Mouse (Mus musculus): ENCODE results near the gene Lpin1. TPM values are rescaled to one million over a fixed set of nuclear protein-coding genes. Genes with fewer than 3 reads are reported as not detected.

Lpin1 gene
- polyA plus RNA-seq, 1 experiment from 2014 or later: 7.2 TPM

DNA sequence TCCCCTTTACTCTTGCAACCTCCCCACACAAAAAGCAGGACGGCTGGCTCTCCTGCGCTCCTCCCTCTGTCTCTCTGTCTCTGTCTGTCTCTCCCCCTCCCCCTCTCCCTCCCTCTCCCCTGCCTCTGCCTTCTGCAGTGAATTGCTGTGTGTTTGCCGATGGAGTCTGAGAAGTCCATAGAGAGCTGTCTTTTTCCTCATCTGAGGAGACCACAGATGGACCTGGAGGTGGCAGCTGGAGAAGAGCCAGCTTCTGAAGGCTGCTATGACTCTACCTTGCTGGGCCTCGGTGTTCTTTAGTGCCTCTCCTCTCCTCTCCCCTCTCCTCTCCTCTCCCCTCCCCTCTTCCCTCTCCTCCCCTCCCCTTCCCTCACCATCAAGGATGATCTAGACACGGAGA lies 5.1 kb downstream of the Lpin1 start:
- Histone ChIP-seq H3K9me3 (replicated peaks) (no peaks in the 10 kb centered on the region), H3K27me3 (ENCODE audit: low read depth, poor library complexity, severe bottlenecking) (no peaks in the 10 kb centered on the region), H3K27ac (no peak overlapping the region), H3K36me3 (no peaks in the 10 kb centered on the region), H3K4me3 (no peak overlapping the region), H3K4me1 (no peaks in the 10 kb centered on the region)
- DNase-seq (ENCODE audit: low spot score): no peak
- WGBS: 71% methylated on average over 5 of the region's 5 CpGs

GRCm38 (mm10) chr12:16602271-16602670 lies 8.5 kb downstream of the Lpin1 start:
- no peaks in the 10 kb centered on the region for H3K9me3 ChIP-seq (replicated peaks)
- H3K4me1 ChIP-seq: no peaks in the 10 kb centered on the region
- no peak for DNase-seq (ENCODE audit: low spot score)
- H3K36me3 ChIP-seq: no peaks in the 10 kb centered on the region
- no peak overlapping the region for H3K4me3 ChIP-seq
- no peak overlapping the region for H3K27ac ChIP-seq
- WGBS: 92% methylated on average over 4 of the region's 4 CpGs
- no peaks in the 10 kb centered on the region for H3K27me3 ChIP-seq (ENCODE audit: low read depth, poor library complexity, severe bottlenecking)

DNA sequence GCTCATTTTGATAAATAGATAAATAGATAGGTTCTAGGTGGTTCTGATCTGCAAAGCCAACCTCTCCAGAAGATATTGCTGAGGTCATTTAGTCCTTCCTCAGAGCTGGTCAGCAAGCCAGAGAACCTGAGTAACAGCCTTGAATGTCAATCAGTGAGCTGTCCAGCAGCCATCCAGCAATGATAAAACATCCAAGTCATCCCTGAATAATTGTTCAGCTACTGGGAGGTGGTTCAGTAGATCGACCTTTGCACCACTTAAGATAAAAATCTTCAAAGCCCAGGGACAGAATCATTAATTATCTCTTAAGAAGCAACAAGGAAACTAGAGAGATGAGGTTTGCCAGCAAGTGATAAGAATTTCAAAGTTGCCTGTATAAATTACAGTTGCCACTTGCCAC lies 10.4 kb downstream of the Lpin1 start:
- no peaks in the 10 kb centered on the region for H3K9me3 ChIP-seq (replicated peaks)
- H3K4me3 ChIP-seq: no peak overlapping the region
- H3K36me3 ChIP-seq: no peaks in the 10 kb centered on the region
- H3K27ac ChIP-seq: no peak overlapping the region
- no peaks in the 10 kb centered on the region for H3K4me1 ChIP-seq
- DNase-seq (ENCODE audit: low spot score): no peak
- 54% methylated on average over 1 of the region's 1 CpGs for WGBS
- no peaks in the 10 kb centered on the region for H3K27me3 ChIP-seq (ENCODE audit: low read depth, poor library complexity, severe bottlenecking)

DNA sequence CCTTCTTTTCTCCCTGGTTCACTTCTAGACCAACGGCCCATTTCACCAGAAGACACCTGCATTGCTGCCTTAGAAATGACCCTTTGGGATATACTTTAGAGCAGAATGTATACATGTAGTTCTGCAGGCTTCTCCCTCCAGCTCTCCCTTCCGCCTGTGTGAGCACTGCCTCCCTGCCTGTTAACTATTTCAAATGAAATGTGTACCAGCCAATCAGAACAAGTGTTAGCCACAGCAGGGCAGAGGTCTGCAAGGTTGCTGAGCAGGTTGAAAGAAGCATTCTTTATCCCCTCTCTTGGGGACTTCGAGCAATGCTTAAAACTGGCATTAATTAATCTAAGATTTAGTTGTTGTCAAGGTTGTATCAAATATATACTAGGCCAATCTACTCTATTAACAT lies 11.4 kb downstream of the Lpin1 start:
- no peaks in the 10 kb centered on the region for H3K9me3 ChIP-seq (replicated peaks)
- DNase-seq (ENCODE audit: low spot score): no peak
- H3K36me3 ChIP-seq: no peaks in the 10 kb centered on the region
- H3K27ac ChIP-seq: no peak overlapping the region
- no peaks in the 10 kb centered on the region for H3K4me1 ChIP-seq
- WGBS: 86% methylated on average over 3 of the region's 3 CpGs
- H3K27me3 ChIP-seq (ENCODE audit: low read depth, poor library complexity, severe bottlenecking): no peaks in the 10 kb centered on the region
- no peak overlapping the region for H3K4me3 ChIP-seq

DNA sequence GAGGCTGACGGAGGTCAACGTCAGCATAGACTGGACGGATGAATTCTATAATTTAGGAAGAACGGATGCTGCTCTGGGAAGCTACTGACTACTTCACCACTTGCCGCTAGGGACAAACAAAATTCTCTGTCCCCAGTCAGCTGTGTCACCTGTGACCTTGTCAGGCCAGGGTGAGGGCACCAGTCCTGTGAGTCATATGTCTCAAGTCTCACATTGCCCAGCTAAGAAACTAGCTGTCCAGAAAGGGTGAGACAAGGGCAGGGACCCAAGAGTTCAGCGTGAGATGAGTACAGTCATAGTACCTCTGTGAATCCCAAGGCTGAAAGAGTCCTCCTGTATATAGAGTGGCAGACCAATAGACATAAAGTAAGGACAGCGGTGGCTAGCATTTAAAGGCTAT lies 17.0 kb downstream of the Lpin1 start:
- no peaks in the 10 kb centered on the region for H3K27me3 ChIP-seq (ENCODE audit: low read depth, poor library complexity, severe bottlenecking)
- no peak overlapping the region for H3K27ac ChIP-seq
- peaks cover 47% of the 10 kb centered on the region for H3K4me1 ChIP-seq
- no peaks in the 10 kb centered on the region for H3K9me3 ChIP-seq (replicated peaks)
- no peaks in the 10 kb centered on the region for H3K36me3 ChIP-seq
- DNase-seq (ENCODE audit: low spot score): no peak
- 92% methylated on average over 7 of the region's 7 CpGs for WGBS
- H3K4me3 ChIP-seq: no peak overlapping the region

- DNase-seq (ENCODE audit: low spot score): no peak
- H3K9me3 ChIP-seq (replicated peaks): no peaks in the 10 kb centered on the region
- peaks cover 53% of the 10 kb centered on the region for H3K4me1 ChIP-seq
- peak overlapping the region; percentile 89 for H3K27ac ChIP-seq
- 80% methylated on average over 7 of the region's 7 CpGs for WGBS
- H3K27me3 ChIP-seq (ENCODE audit: low read depth, poor library complexity, severe bottlenecking): no peaks in the 10 kb centered on the region
- H3K36me3 ChIP-seq: no peaks in the 10 kb centered on the region
- no peak overlapping the region for H3K4me3 ChIP-seq
Observed at GRCm38 (mm10) chr12:16593014-16593413, 17.8 kb downstream of the Lpin1 start.

DNA sequence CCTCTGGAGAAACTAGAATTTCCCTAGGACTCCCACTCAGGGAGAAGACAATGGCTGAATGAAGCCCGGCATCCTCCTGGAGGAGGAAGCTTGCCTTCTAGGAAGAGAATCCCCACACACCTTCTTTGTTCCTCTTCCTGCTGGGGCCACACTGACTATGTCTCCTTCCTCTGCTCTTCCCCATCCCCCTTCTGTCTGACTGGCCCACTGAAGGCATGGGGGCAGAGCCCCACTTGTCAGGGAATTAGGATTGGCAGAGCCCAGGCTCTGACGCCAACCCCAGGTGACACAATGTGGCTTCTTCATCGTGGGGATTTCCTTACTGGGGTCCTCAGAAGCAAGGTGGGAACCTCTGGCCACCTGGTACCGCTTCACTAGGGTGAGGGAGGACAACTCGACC lies 18.3 kb downstream of the Lpin1 start:
- H3K27ac ChIP-seq: peak overlapping the region; percentile 89
- WGBS: 69% methylated on average over 5 of the region's 5 CpGs
- peaks cover 58% of the 10 kb centered on the region for H3K4me1 ChIP-seq
- H3K4me3 ChIP-seq: peak overlapping the region; percentile 36; the same call in 1 of the 2 replicates
- DNase-seq (ENCODE audit: low spot score): no peak
- no peaks in the 10 kb centered on the region for H3K36me3 ChIP-seq
- no peaks in the 10 kb centered on the region for H3K9me3 ChIP-seq (replicated peaks)
- H3K27me3 ChIP-seq (ENCODE audit: low read depth, poor library complexity, severe bottlenecking): no peaks in the 10 kb centered on the region

DNA sequence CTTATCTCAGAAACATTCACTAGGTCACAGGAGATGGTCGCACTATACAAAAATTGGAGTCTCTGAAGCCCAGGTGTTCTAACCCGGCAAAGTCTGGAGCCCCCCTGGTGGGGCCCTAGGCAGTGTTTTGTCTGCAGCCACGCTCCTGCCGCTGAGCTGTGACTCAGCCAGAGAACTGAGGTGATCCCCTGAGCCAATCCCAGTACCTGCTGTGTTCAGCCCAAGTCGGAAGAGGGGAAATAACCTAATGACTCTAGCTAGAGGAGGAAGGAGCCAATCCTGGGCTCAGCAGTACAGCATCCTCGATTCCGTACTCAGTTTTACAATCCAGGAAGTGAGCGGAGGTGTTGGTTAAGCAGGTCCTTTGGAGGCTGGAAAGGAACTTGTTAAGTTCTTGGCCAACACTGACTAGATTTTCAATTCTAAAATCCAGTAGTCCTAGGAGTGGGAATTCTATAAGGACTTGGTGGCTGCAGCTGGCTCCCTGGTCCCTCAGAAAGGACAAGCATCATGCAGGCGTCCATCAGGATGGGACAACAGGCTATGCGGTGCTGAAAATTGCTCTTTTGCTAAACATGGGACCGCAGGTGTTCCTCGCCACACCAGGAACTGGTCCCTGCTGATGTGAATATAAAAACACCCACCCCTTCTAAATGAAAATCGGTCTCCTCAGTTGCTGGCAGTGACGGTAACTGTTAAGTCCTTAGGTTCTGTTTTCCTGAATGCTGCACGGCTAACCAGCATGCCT lies 19.1 kb downstream of the Lpin1 start:
- Histone ChIP-seq H3K9me3 (replicated peaks) (no peaks in the 10 kb centered on the region), H3K27me3 (ENCODE audit: low read depth, poor library complexity, severe bottlenecking) (no peaks in the 10 kb centered on the region), H3K4me3 (peak overlapping the region; percentile 36), H3K36me3 (no peaks in the 10 kb centered on the region), H3K4me1 (peaks cover 61% of the 10 kb centered on the region), H3K27ac (peak overlapping the region; percentile 89)
- DNase-seq (ENCODE audit: low spot score): peak; percentile 93
- 14% methylated on average over 15 of the region's 15 CpGs for WGBS

GRCm38 (mm10) chr12:16589966-16590365 lies 20.8 kb downstream of the Lpin1 start:
- Histone ChIP-seq H3K27me3 (ENCODE audit: low read depth, poor library complexity, severe bottlenecking) (no peaks in the 10 kb centered on the region), H3K4me1 (peaks cover 61% of the 10 kb centered on the region), H3K36me3 (no peaks in the 10 kb centered on the region), H3K9me3 (replicated peaks) (no peaks in the 10 kb centered on the region), H3K4me3 (peak overlapping the region; percentile 76), H3K27ac (peak overlapping the region; percentile 89)
- no peak for DNase-seq (ENCODE audit: low spot score)
- WGBS: 18% methylated on average over 4 of the region's 4 CpGs

DNA sequence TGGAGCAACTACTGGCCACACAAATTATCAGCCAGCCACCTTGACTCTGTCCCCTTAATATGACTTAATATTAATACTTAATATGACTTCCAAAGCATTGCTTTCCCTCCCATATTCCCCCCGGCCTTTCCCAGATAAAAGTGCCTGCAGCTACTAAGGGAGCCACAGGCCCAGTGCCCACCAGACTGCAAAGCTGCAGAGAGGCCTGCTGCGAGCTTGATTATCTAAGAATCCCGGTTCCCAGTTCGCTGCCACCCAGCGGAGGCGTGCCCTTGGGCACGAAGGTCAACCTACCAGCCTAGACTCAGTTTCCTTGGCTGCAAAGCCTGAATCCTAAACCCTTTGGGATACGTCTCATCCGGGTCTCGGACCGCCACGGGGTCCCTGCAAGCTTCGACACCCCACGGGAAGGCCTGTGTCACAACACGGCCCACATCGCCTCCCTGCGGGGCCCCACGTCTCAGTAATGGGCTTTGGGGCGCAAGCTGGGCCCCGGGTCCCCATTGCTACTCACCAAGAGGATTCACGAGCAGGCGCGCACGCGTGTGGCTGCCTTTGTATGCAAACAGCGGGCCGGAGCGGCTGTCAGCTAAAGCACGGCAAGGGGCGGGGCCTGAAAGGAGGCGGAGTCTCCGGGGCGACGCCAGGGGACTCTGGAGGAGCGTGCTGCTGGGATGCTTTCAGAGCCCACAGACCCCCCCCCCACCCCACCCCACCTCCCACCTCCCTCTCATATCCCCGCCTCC lies 21.4 kb downstream of the Lpin1 start:
- H3K36me3 ChIP-seq: no peaks in the 10 kb centered on the region
- H3K4me1 ChIP-seq: peaks cover 61% of the 10 kb centered on the region
- no peaks in the 10 kb centered on the region for H3K9me3 ChIP-seq (replicated peaks)
- WGBS: under 1% methylated on average over 36 of the region's 36 CpGs
- peak overlapping the region; percentile 76 for H3K4me3 ChIP-seq
- H3K27ac ChIP-seq: peak overlapping the region; percentile 89
- DNase-seq (ENCODE audit: low spot score): peak; percentile 94
- no peaks in the 10 kb centered on the region for H3K27me3 ChIP-seq (ENCODE audit: low read depth, poor library complexity, severe bottlenecking)

GRCm38 (mm10) chr12:16588396-16589042 lies 22.2 kb downstream of the Lpin1 start:
- peaks cover 66% of the 10 kb centered on the region for H3K4me1 ChIP-seq
- WGBS: 40% methylated on average over 7 of the region's 7 CpGs
- no peak for DNase-seq (ENCODE audit: low spot score)
- no peaks in the 10 kb centered on the region for H3K36me3 ChIP-seq
- H3K4me3 ChIP-seq: peak overlapping the region; percentile 76
- H3K27ac ChIP-seq: peak overlapping the region; percentile 89
- H3K27me3 ChIP-seq (ENCODE audit: low read depth, poor library complexity, severe bottlenecking): no peaks in the 10 kb centered on the region
- no peaks in the 10 kb centered on the region for H3K9me3 ChIP-seq (replicated peaks)

GRCm38 (mm10) chr12:16587767-16588166 lies 23.0 kb downstream of the Lpin1 start:
- Histone ChIP-seq H3K4me1 (peaks cover 60% of the 10 kb centered on the region), H3K27ac (no peak overlapping the region), H3K27me3 (ENCODE audit: low read depth, poor library complexity, severe bottlenecking) (no peaks in the 10 kb centered on the region), H3K4me3 (no peak overlapping the region), H3K36me3 (no peaks in the 10 kb centered on the region), H3K9me3 (replicated peaks) (no peaks in the 10 kb centered on the region)
- 79% methylated on average over 5 of the region's 5 CpGs for WGBS
- no peak for DNase-seq (ENCODE audit: low spot score)

- Histone ChIP-seq H3K27me3 (ENCODE audit: low read depth, poor library complexity, severe bottlenecking) (no peaks in the 10 kb centered on the region), H3K4me3 (no peak overlapping the region), H3K9me3 (replicated peaks) (no peaks in the 10 kb centered on the region), H3K4me1 (peaks cover 53% of the 10 kb centered on the region), H3K27ac (no peak overlapping the region), H3K36me3 (no peaks in the 10 kb centered on the region)
- DNase-seq (ENCODE audit: low spot score): no peak
- WGBS: 74% methylated on average over 2 of the region's 2 CpGs
Observed at GRCm38 (mm10) chr12:16587111-16587510, 23.7 kb downstream of the Lpin1 start.
